Mouse (Mus musculus): ENCODE data around the gene Fuz.

- TF ChIP-seq POLR2A (IDR thresholded peaks at IDR 0.05; ENCODE audit: low read depth, low read length): no peak
- no peak for TF ChIP-seq CTCF (IDR thresholded peaks at IDR 0.05; ENCODE audit: extremely low read depth, insufficient read depth, insufficient read length, insufficient replicate concordance)
Observed at GRCm38 (mm10) chr7:44861429-44861816, 34.5 kb upstream of the Fuz start.
